Mouse (Mus musculus) monocyte, adult 2 months (primary cell): ENCODE measurements around the gene Ift43.

Source experiments
- DNase-seq, 2 experiments: peaks; one replicate each; pipeline ENCODE4 v3.0.0; 2022; ENCODE audit warnings: low spot score in 2 of 2, low read depth in 1 of 2

The Ift43 gene

DNA sequence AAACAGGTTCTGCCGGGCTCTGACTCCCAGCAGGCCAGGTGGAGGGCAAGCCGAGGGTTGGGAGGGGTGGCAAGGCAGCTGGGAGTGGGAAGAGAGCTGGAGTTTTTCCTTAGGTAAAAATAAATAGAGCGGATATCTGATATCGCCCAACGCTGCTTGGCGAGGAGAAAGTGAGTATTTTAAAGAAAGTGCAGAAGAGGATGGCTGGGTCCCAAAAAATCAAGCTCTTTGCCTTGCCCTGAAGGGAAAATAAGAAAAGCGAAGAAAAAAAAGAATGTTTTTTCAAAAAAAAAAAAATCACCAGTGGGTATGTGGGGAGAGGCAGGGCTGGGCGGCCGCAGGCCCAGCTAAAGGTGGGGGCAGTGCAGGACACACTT, 4.2 kb upstream of the Ift43 start:
- DNase-seq: no peak

DNA sequence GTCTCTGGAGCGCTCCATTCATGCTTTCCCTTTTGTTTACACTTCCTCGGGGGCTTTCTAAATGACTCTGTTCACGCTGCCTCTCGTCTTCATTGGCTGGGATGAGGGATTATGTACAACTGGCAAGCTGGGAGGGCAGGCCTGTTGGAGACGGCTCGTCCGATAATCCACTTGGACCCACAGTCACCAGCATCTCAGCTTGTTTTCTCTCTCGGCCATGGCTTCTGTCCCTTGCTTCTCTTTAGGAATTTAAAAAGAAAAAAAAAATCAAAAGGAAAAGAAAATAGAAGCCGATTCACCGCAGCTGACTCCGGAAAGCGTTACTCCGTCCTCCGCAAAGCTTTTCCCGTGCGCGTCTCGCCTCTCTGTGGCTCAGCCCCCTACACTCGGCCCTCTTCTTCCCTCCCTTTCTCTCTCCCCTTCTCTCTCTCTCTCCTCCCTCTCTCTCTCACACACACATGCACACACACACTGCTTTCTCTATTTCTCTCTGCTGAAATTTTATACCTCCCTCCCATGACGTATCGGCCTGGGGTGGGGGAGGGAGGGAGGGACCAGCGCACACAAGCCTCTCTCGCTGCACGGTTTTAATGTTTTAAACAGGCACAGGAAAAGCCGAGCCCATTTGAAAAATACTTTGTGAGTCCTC, 3.7 kb upstream of the Ift43 start, which contains the start of gene Tgfb3:
Tgfb3 (minus strand) TSS at position 489 of the 649 bp plus-strand sequence.
- DNase-seq: no peak

DNA sequence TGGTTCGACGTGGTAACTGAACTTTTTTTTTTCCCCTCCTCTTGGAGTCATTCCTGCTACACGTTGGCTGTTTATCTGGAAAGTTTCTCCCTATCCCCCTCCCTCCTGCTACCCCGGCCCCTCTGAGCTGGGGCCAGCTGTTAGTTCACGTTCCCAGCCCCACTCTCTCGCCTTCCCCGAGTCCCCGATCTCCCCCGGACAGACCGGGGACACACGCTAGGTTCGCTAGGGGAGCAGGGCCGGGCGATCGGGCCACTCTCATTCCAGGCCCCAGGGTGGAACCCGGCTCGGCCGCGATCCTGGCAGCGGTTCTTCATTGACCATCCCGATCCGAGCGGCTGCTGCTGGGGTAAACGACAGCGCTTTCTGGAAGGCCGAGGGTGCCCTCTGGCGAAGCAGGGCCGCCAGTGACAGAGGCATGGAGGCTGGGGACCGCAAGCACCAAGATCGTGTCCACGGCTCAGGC, 3.1 kb upstream of the Ift43 start:
- peak; percentile 47 to 70 for DNase-seq

DNA sequence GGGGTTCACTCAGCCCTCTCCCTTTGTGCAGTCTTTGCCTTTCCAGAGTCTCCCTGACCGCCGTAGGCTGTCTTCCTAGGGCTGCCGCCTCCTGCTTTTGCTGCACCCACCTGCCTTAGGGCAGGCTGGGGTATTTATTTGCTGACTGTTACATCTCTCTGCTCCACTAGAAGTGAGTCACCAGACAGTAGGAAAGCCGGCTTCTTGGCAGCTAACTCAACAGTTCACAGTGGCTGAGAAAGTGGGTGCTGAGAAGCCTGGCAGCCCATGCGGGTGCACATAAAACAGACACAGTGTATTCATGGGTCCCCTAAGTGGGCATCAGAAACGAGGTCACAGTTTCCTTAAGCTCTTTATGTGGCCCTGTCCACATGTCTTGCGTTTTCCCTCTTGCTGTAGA, 3.5 kb downstream of the Ift43 start:
- no peak for DNase-seq

DNA sequence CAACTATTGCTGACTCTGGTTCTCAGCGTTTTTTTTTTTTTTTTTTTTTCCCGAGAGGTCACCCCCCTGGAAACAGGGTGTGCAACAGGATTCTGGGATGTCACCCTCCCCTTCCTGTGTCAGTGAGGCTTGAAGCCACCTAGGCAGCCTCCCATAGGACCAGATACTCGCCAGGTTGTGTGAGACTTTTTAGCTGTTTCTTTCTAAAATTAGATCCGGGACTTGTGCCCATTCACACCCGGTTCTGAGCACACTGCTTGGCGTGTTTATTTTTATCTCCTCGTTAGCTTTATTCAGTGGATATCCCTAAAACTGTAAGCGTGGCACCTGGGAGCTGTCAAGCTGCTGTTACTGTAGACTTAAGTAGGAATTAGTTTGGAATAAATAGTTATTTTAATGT, 4.2 kb downstream of the Ift43 start:
- DNase-seq: no peak

DNA sequence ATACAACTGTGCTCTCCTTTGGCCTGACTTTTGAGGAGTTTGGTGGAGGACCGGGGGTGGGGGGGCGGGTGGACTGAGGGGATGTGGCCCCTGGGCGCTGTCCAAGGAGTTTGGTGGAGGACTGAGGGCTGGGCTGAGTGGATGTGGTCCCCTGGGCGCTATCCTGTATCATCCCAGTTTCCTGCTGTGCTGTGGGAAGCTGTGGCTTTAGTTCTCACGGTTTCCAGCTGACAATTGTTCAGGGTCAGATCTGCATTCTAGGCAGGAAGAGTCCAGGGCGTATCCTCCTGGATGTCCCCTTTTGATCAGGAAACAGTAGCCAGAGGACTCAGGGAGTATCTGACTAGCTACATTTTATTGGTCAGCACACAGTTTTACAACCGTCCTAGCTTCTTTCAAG, 5.7 kb downstream of the Ift43 start:
- DNase-seq: no peak

DNA sequence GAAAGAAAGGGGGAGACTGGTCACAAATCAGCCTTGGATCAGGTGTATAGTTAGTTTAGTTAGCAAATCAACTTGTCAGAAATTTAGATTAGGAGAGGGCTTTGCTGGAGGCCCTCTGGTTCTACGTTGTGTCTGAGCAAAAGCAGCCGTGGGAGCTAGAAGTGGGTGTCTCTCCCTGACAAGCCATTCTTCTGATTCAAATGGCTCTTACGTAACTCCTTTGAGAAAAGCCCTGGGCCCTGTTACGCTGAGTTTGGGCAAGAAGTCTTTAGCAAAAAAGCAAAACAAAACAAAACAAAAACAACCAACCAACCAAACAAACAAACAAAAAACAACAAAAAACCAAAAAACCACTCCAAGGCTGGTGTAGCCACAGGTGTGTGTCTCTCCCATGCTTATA, 8.4 kb downstream of the Ift43 start:
- no peak for DNase-seq

DNA sequence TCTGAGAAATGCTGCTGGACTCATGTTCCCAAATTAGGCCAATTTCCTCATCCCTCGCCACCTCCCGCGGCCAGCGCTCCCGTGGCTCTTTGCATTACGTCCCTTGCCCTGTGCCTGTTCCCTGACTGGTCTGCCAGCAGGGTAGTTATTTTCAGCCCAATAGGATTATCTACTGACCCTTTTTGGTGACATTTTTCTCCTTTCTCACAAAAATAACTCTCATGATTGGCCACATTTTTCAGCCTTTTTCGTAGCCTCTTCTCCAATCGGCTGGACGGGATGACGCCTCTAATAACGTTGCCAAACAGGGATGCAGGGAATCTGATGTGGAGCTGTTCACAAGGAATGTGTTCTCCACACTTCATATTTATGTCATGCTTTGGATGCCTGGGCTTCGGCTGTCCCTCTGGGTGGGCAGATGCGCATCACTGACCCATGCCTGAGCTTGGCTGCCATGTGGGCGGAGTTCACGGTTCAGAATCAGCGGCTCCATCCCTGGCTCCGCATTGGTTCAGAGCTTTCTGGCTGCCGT, 9.3 kb downstream of the Ift43 start:
- DNase-seq: no peak

DNA sequence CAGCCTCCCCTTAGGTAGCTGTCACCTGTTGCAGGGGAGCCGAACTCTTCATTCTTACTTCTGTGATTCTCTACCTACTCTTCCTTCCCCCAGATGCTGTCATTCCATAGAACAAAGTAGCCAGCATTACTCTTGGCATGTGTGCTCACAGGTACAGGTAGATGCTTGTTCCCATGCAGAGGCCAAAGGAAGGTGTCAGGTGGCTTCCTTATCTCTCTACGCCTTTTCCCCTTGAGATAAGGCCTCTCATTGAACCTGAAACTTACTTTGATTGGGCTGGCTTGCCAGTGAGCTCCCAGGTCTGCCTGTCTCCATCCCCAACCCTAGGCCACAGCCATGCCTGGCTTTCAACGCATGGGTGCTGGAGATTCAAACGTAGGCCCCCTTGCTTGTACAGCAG, 11.7 kb downstream of the Ift43 start:
- DNase-seq: no peak

DNA sequence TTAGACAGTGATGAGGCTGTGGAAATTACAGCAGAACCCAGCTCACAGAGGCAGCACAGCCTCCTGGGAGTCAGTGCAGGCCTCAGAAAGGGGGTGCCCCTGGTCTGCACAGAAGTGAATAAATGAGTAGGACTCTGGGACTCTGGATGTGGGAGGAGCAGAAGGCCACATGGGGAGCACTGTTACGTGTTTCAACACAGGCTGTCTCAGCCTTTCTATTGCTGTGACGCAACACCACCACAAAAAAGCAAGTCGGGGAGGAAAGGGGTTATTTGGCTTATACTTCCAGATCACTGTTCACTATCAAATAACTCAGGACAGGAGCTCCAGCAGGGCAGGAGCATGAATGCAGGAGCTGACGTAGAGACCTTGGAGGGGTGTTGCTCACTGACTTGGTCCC, 13.5 kb downstream of the Ift43 start:
- no peak for DNase-seq

DNA sequence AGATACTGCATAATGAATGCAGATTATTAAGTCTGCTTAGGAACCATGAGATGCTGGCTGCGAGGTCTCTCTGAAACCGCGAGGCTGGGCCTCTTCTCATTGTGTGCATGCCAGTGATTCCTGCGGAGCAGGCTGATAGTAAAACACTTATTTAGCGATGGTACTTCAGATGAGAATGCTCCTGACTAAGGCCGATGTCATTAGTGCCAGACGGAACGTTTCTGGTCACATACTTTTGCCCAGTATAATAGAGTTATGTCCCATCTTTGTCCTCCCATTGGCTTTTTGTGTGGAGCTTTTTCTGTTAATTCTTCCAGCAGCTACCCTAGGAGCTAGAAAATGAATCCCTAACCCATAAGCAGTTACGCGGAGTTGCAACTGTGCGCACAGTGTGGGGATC, 15.4 kb downstream of the Ift43 start:
- DNase-seq: no peak

DNA sequence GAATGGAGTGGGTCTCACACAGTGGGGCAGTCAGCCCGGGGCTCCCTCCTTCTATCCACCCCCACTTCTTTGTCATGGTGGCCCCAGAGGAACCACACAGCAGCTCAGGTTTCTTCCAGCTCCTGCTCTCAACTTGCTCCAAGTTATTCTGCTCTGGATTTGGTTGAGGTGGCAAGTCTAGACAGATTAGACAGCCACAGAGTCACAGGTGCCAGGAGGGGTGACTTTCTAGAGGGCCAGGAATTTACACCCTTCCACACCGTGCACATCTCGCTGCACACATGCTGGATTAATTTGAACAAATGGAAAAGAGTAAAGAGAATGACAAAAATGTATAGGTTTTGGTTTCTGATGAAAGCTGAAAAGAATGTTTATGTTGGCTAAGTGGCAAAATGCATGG, 18.4 kb downstream of the Ift43 start:
- DNase-seq: no peak

DNA sequence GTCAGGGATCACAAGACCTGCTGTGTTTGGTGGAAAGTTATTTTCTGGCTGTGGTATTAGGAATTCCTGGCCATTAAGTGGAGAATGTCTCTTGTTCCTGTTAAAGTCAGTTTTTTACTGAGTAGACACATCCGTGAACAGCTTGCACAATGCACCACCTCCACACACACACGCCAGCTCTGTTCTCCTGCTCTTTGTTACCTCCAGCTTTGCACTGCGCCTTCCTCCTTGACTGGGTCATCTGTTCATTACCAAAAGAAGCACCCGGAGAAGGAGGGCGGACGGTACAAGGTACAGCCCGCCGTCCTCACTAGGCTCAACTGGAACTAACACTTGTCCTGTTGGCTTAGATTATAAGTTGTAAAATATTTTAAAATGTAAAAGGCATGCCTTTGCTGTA, 20.3 kb downstream of the Ift43 start:
- no peak for DNase-seq

DNA sequence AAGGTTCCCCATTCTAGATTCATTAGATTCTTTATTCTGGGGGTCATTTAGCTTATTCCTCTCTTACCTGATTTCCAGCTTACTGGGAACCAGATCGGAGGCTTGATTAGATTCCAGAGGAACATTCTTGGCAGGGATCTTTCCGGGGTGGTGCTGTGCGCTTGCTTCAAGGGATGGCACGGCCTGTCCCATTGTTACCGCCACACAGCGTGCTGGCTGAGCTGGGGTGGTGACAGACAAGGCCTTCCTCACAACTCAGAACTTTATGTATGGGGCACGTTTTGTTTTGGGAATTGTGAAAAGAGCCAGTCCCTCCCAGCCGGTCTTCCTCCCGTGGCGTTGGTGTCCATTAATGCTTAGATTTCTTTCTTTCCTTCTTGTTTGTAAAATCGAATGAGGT, 21.1 kb downstream of the Ift43 start:
- no peak for DNase-seq

DNA sequence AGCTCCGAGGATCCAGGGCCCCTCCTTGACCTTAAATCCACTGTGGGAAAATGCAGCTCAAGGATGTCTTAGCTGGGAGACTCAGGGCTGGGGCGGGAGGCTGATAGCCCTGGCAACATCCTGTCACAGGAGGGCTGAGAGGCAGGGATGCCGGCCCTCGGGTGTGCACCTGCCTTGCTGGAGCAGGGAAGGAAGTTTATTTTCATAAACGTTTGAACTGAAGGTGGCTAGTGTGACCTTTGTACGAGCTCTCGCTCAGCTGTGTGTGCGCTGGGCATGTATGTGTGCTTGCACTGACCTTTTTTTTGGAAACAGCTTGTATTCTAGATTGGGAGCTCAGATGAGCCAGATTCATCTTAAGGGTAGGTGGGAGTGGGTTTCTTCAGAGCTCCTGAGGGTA, 21.5 kb downstream of the Ift43 start:
- no peak for DNase-seq

DNA sequence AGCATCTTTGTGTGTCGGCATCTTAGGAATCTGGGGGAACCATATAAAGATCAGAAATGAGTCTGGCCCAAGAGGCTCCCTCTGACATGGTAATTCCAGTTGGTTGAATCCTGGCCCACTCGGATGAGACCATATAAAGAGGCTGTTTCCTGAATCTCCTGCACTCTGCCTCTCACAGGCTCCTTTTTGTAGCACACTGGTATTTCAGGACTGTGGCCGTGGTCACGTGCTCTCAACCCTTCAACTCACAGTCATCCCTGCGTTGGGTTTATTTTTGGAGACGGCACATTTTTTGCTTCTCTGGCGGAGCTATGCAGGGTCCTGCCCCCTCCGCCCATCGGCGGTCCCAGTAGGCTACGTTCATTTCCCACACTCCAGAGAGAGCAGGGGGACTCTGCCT, 22.0 kb downstream of the Ift43 start:
- no peak for DNase-seq

DNA sequence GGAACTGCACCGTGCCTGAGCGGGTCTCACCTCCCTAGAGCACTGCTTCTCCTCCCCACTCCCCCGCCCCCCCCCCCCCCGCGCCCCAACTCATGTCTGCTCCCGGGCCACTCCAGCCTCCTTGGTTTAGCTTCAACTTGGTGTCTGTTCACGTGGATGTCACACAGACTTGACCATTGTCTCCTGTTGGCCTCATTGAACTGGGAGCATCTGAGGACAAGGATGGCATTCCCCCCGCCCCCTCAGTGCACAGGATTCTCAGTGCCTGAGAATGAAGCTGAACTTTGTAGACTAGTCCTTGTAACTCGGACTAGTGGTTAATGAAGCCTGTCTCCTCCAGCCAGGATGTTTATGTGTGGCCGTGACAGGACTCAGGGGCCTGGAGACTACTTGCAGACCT, 23.2 kb downstream of the Ift43 start:
- DNase-seq: no peak

DNA sequence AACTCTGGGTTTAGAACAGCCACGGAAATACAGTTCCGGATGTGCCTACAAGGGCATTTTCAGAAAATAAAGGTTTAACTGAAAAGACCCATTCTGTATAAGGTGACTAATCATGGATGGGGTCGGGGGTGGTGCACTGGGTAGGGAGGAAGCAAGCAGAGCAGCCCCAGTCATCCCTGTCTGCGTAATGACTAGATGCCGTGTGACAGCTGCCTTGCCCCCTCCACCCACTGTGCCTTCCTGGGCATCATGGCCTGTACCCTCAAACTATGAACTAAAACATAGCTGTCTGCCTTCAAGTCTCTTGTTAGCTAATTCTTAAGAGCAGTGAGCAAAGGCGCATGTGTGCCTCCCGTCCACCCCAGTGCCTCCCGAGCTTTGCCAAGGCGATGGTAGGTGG, 23.7 kb downstream of the Ift43 start:
- DNase-seq: no peak

DNA sequence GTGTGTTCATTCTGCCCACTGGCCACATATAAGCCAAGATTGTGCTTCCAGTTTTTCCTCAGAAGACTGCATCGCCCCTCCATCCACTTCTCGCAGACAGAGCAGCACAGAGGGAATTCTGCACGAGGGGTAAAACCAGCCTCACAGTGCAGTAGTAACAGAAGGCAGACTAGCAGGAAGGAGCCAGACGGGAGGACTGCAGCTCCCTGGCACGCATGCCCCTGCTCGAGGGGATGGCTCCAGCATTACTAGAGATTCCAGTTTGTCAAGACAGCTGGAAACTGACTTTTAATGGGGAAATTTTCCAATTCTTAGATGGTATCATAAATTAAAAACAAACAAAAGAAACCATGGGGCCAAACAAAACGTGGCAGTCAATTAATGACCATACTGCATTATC, 25.3 kb downstream of the Ift43 start:
- DNase-seq: no peak

DNA sequence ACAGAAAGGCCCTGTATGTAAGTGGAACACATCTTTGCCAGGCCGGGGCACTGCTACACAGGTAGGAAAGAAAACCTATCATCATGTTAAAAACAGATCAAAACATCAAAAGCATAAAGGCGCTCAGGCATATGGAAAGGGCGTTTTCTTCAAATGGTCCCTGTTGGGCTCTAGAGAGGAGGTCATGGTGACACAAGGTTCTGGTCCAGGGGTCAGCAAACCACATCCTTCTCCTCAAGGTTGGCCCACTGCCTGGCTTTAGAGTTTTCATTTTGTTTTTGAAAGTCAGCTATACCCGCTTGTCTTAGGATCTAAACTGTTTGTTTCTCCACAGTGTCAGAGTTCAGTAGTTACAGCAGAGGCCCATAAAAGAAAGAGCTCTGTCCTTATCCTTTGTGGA, 27.2 kb downstream of the Ift43 start:
- DNase-seq: no peak

DNA sequence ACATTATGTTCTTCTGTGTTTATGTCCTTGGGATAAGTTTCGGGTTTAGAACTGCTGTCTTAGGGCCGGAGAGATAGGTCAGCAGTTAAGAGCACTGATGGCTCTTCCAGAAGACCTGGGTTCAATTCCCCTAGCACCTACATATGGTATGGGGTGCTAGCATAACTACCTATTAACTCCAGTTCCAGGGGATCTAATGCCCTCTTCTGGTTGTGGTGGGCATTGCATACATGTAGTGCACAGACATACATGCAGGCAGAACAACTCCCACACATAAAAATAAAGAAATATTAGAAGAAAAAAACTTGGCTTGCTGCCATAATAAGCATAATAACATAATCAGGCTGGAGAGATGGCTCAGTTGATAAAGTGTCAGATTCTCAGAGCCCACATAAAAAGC, 28.3 kb downstream of the Ift43 start:
- DNase-seq: no peak

DNA sequence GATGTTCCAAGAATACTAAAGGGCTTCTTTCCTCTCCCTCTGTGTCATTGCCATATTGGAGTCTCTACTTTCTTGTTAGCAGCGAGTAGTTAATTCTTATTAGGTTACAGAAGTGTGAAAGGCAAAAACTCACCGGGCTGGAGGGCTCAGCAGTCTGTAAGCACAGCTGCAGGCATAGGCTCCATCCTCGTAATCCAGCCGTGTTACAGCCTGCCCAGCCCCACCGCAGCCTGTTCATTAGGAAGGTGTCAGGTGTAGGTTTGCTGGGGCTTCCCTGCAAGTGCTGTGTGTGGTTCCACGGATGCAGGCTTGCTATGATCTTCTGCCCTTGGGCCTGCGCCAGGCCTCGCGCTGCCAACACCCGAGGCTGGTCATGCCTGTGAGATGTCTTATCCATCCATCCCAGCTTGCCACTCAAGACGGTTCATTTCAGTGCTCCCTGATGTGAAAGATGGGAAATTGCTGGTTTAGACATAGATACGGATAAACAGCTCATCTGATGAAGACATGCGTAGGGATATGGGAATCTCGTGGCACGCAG, 34.0 kb downstream of the Ift43 start:
- DNase-seq: no peak

DNA sequence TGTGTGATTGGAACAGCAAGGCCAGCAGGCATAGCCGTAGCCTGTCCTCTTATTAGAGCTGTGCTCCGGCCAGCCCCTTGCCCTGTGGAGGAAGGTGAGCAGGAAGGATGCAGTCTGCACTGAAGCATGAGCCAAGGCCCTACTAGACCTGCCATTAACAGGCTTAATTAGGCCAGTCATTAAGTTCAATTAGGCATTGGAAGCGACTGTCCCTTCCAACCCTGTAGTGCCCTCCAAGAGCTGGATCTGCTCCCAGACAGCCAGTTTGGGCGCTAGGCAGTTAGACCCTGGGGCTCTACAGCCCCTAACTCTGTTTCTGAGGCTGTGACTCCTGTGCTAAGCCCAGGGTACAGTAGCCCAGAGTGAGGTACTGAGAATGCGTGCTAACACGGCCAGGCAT, 41.7 kb downstream of the Ift43 start:
- no peak for DNase-seq
